Mouse (Mus musculus) embryonic facial prominence, embryonic 11.5 days (tissue): ENCODE measurements at regions not wholly inside any gene's neighbourhood (a gene's known extent, or its start where the extent isn't known, plus 50 kb on each side); places are given as distances from the start of the nearest gene placed in this dataset.
"Not testable (repeated sequence)": the region's sequence is repeated elsewhere in the genome, so short reads cannot be mapped to it uniquely, and the experiment has no call there.

Experiments used
- ATAC-seq: fragments of 200-750 bp; cut with Nextera tagmentation; replicated peaks from 2 replicates; pipeline ENCODE4 v1.8.0; 2017; ENCODE audit warnings: low read depth; ENCODE audit not compliant: insufficient number of reproducible peaks, low FRiP score, low TSS enrichment
- DNase-seq: peaks from one replicate; pipeline ENCODE4 v3.0.0-alpha.2; 2015; ENCODE audit warnings: low spot score
- H3K27ac ChIP-seq: fragments of 300-500 bp; sonication (generic); replicated peaks from 2 replicates; pipeline ENCODE4 v1.5.1; 2014; ENCODE audit warnings: mild to moderate bottlenecking, low read depth, low read length, control low read depth
- H3K27me3 ChIP-seq: fragments of 300-500 bp; sonication (generic); 2 replicates; pipeline ENCODE4 v1.6.1; 2014; ENCODE audit warnings: mild to moderate bottlenecking, low read length, moderate library complexity, mixed read lengths; ENCODE audit not compliant: control insufficient read depth, insufficient read depth
- H3K36me3 ChIP-seq: fragments of 300-500 bp; sonication (generic); replicated peaks from 2 replicates; pipeline ENCODE4 v1.6.1; 2014; ENCODE audit warnings: low read depth, mild to moderate bottlenecking, low read length, moderate library complexity, mixed read lengths; ENCODE audit not compliant: control insufficient read depth, insufficient read depth
- H3K4me1 ChIP-seq: fragments of 300-500 bp; sonication (generic); 2 replicates; pipeline ENCODE4 v1.6.1; 2014; ENCODE audit warnings: low read length, mixed read lengths; ENCODE audit not compliant: control insufficient read depth, insufficient read depth
- H3K4me2 ChIP-seq: fragments of 300-500 bp; sonication (generic); 2 replicates; pipeline ENCODE4 v1.6.1; 2014; ENCODE audit warnings: low read depth, mild to moderate bottlenecking, control low read depth, low read length, moderate library complexity
- H3K4me3 ChIP-seq: fragments of 300-500 bp; sonication (generic); 2 replicates; pipeline ENCODE4 v1.5.1; 2014; ENCODE audit warnings: low read depth, low read length, control low read depth
- H3K9ac ChIP-seq: fragments of 300-500 bp; sonication (generic); replicated peaks from 2 replicates; pipeline ENCODE4 v1.6.1; 2014; ENCODE audit warnings: mild to moderate bottlenecking, control low read depth, low read length
- H3K9me3 ChIP-seq: fragments of 300-500 bp; sonication (generic); replicated peaks from 2 replicates; pipeline ENCODE4 v1.6.1; 2016; ENCODE audit warnings: mild to moderate bottlenecking, low read length, inconsistent platforms, mixed read lengths; ENCODE audit not compliant: control insufficient read depth
- WGBS: fragments of 180-500 bp; shearing (Covaris S2); extraction: QIAGEN DNeasy Blood & Tissue Kit; methylation state at CpG from one replicate; pipeline ENCODE4 v1.1.7; 2014; 5-methylcytosine and 5-hydroxymethylcytosine counted together

- no peaks in the 10 kb centered on the region for H3K27me3 ChIP-seq
- no peaks in the 10 kb centered on the region for H3K4me1 ChIP-seq
- DNase-seq: no peak
- H3K4me3 ChIP-seq: no peak overlapping the region
- H3K9me3 ChIP-seq: no peaks in the 10 kb centered on the region
- no peak overlapping the region for H3K9ac ChIP-seq
- no peak overlapping the region for H3K27ac ChIP-seq
- no peaks in the 10 kb centered on the region for H3K36me3 ChIP-seq
- ATAC-seq: no peak
- H3K4me2 ChIP-seq: no peak overlapping the region
Measured at GRCm38 (mm10) chr5:39198856-39199255, 322.2 kb upstream of the Clnk start.

- not testable (repeated sequence) for H3K4me3 ChIP-seq, H3K4me2 ChIP-seq, H3K36me3 ChIP-seq, ATAC-seq, DNase-seq, H3K4me1 ChIP-seq, H3K9me3 ChIP-seq, H3K9ac ChIP-seq, H3K27ac ChIP-seq, H3K27me3 ChIP-seq
- WGBS: 94% methylated on average over 2 of the region's 4 CpGs
Measured at GRCm38 (mm10) chr5:39191153-39191552, 314.5 kb upstream of the Clnk start.

DNA sequence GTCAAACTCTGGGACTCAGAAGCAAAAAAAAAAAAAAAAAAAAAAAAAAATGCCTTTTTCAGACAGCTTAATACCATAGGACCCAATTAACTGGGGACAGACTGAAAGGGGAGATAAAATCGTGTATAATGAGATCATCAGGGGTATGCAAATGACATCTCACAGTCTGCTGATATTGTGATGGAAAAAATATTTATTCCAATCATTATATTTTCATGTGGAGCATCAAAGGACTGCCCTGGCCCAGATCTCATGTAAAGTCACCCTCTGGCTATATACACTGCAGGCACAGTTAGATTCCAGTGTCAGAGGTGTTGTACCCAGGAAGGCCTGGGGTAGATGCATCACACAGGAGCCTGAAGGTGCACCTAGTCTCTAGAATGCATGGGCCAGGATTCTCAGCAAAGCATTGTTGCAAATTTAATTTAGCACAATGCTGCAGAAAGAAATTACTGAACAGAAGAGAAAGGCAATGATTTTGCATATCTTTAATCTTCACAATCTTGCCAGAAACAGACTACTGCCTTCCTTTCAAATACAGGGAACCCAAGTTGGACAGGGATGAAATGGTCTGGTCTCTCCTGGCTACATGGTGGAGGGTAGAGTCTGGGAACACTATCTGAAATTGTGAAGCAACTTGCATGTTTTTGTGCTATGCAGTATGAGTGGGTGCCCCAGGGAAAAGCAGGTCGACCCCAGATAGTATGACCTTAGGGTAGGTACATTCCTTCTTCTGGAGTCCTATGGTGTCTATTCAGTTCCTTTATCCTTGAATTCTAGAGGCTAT is 305.2 kb upstream of the Clnk start:
- Histone ChIP-seq H3K27me3 (no peaks in the 10 kb centered on the region), H3K36me3 (no peaks in the 10 kb centered on the region), H3K9me3 (no peaks in the 10 kb centered on the region), H3K27ac (no peak overlapping the region), H3K4me1 (no peaks in the 10 kb centered on the region), H3K4me2 (no peak overlapping the region), H3K9ac (no peak overlapping the region), H3K4me3 (no peak overlapping the region)
- ATAC-seq (no peak), DNase-seq (no peak)
- WGBS: 79% methylated on average over 2 of the region's 2 CpGs

- H3K4me1 ChIP-seq: no peaks in the 10 kb centered on the region
- H3K36me3 ChIP-seq: no peaks in the 10 kb centered on the region
- WGBS: 42% methylated on average over 4 of the region's 4 CpGs
- ATAC-seq (no peak), DNase-seq (no peak)
- H3K27ac ChIP-seq: no peak overlapping the region
- H3K9me3 ChIP-seq: no peaks in the 10 kb centered on the region
- no peak overlapping the region for H3K9ac ChIP-seq
- H3K4me3 ChIP-seq: no peak overlapping the region
- no peaks in the 10 kb centered on the region for H3K27me3 ChIP-seq
- H3K4me2 ChIP-seq: no peak overlapping the region
Measured at GRCm38 (mm10) chr5:39181028-39181427, 304.4 kb upstream of the Clnk start.

- no peaks in the 10 kb centered on the region for H3K4me1 ChIP-seq
- no peaks in the 10 kb centered on the region for H3K36me3 ChIP-seq
- no peak overlapping the region for H3K4me2 ChIP-seq
- no peak for DNase-seq
- ATAC-seq: no peak
- no peak overlapping the region for H3K4me3 ChIP-seq
- H3K27ac ChIP-seq: no peak overlapping the region
- 51% methylated on average over 2 of the region's 2 CpGs for WGBS
- no peaks in the 10 kb centered on the region for H3K9me3 ChIP-seq
- no peak overlapping the region for H3K9ac ChIP-seq
- H3K27me3 ChIP-seq: no peaks in the 10 kb centered on the region
Measured at GRCm38 (mm10) chr5:39177891-39178290, 301.3 kb upstream of the Clnk start.

DNA sequence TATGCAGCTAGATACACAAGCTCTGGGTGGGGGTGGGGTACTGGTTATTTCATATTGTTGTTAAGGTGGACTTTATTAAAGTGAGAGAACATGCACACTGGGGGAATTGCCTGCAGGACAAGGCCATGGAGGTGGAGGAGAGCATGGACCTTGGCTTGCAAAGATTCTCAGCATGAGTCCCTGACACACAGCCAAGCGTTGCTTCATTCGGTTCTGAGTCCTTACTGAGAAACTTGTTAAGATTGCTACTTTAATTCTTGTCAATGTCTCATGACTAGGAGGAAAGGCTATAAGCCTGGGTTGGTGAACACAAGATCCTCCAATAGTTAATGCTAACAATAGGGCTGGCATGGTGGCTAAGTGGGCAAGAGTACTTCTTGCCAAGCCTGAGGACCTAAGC is 300.3 kb upstream of the Clnk start:
- H3K36me3 ChIP-seq: no peaks in the 10 kb centered on the region
- H3K27ac ChIP-seq: no peak overlapping the region
- ATAC-seq: no peak
- H3K9ac ChIP-seq: no peak overlapping the region
- 89% methylated on average over 2 of the region's 2 CpGs for WGBS
- H3K9me3 ChIP-seq: no peaks in the 10 kb centered on the region
- no peaks in the 10 kb centered on the region for H3K27me3 ChIP-seq
- no peak for DNase-seq
- no peak overlapping the region for H3K4me2 ChIP-seq
- no peak overlapping the region for H3K4me3 ChIP-seq
- no peaks in the 10 kb centered on the region for H3K4me1 ChIP-seq

- no peak for DNase-seq
- H3K27me3 ChIP-seq: no peaks in the 10 kb centered on the region
- H3K4me2 ChIP-seq: no peak overlapping the region
- ATAC-seq: no peak
- no peak overlapping the region for H3K4me3 ChIP-seq
- 91% methylated on average over 3 of the region's 3 CpGs for WGBS
- H3K27ac ChIP-seq: no peak overlapping the region
- H3K9me3 ChIP-seq: no peaks in the 10 kb centered on the region
- H3K4me1 ChIP-seq: no peaks in the 10 kb centered on the region
- no peak overlapping the region for H3K9ac ChIP-seq
- no peaks in the 10 kb centered on the region for H3K36me3 ChIP-seq
Measured at GRCm38 (mm10) chr5:39173491-39173890, 296.9 kb upstream of the Clnk start.

GRCm38 (mm10) chr5:39159651-39160050 is 283.0 kb upstream of the Clnk start:
- no peaks in the 10 kb centered on the region for H3K9me3 ChIP-seq
- H3K4me2 ChIP-seq: no peak overlapping the region
- H3K4me1 ChIP-seq: no peaks in the 10 kb centered on the region
- no peak overlapping the region for H3K4me3 ChIP-seq
- DNase-seq (no peak), ATAC-seq (no peak)
- H3K27me3 ChIP-seq: no peaks in the 10 kb centered on the region
- H3K36me3 ChIP-seq: no peaks in the 10 kb centered on the region
- 91% methylated on average over 3 of the region's 3 CpGs for whole genome bisulfite sequencing
- H3K27ac ChIP-seq: no peak overlapping the region
- no peak overlapping the region for H3K9ac ChIP-seq
